ENCODE assay signal across 14 mouse cellular contexts in genomic region chr2:68426977-68427577, GRCm38 (mm10).
"Had no signal": no experiment of that assay in that cellular context is flagged by ENCODE, and none has a peak within 500 bp of the region (broad histone marks: within the 10 kb centered on the region; RNA-seq: fewer than 3 reads in every experiment).

No protein-coding gene starts in this region.

- H3K4me1 ChIP-seq: neural tube, embryonic 15.5 days had no signal

- H3K27me3 ChIP-seq: limb, embryonic 15.5 days; neural tube, embryonic 15.5 days had no signal

- H3K9me3 ChIP-seq: limb, embryonic 15.5 days; midbrain, embryonic 10.5 days; neural tube, embryonic 15.5 days had no signal

- H3K36me3 ChIP-seq: limb, embryonic 15.5 days; neural tube, embryonic 15.5 days had no signal

- H3K4me3 ChIP-seq: left cerebral cortex, adult 2 months; limb, embryonic 15.5 days; midbrain, embryonic 10.5 days; myocyte; neural tube, embryonic 15.5 days had no signal

- DNase-seq: kidney, adult 11 months; lung, embryonic 14.5 days; lung, postnatal 10 days; lung, postnatal 4 days; midbrain, embryonic 14.5 days; right cerebral cortex, postnatal 4 days; spleen, adult 18-20 months; thymus, adult 18-20 months; thymus, postnatal 14 days had no signal

- H3K4me2 ChIP-seq: limb, embryonic 15.5 days; lung, embryonic 14.5 days; neural tube, embryonic 15.5 days had no signal

- H3K9ac ChIP-seq: limb, embryonic 15.5 days; lung, embryonic 14.5 days; neural tube, embryonic 15.5 days had no signal

- H3K27ac ChIP-seq: left cerebral cortex, adult 2 months; limb, embryonic 15.5 days; midbrain, embryonic 10.5 days; neural tube, embryonic 15.5 days had no signal
